Mouse (Mus musculus) cerebellum, postnatal 36 days (tissue): ENCODE measurements around the gene Pop4.

ENCODE experiments used
- DNase-seq, 2 experiments: peaks; one replicate each; pipeline ENCODE4 v3.0.0; 2021 to 2022; ENCODE audit warnings: mixed read lengths in 2 of 2

Pop4 gene

GRCm38 (mm10) chr7:38219526-38219925, 51.7 kb downstream of the Pop4 start:
- peak in 1 of 2 experiments; percentile 28 for DNase-seq

GRCm38 (mm10) chr7:38218631-38219367, 52.4 kb downstream of the Pop4 start:
- DNase-seq: no peak

- no peak for DNase-seq
These were observed 53.6 kb downstream of the Pop4 start for GRCm38 (mm10) chr7:38217417-38218171.

GRCm38 (mm10) chr7:38215697-38216096, 55.5 kb downstream of the Pop4 start:
- DNase-seq: no peak

GRCm38 (mm10) chr7:38215281-38215680, 55.9 kb downstream of the Pop4 start:
- DNase-seq: no peak

DNA sequence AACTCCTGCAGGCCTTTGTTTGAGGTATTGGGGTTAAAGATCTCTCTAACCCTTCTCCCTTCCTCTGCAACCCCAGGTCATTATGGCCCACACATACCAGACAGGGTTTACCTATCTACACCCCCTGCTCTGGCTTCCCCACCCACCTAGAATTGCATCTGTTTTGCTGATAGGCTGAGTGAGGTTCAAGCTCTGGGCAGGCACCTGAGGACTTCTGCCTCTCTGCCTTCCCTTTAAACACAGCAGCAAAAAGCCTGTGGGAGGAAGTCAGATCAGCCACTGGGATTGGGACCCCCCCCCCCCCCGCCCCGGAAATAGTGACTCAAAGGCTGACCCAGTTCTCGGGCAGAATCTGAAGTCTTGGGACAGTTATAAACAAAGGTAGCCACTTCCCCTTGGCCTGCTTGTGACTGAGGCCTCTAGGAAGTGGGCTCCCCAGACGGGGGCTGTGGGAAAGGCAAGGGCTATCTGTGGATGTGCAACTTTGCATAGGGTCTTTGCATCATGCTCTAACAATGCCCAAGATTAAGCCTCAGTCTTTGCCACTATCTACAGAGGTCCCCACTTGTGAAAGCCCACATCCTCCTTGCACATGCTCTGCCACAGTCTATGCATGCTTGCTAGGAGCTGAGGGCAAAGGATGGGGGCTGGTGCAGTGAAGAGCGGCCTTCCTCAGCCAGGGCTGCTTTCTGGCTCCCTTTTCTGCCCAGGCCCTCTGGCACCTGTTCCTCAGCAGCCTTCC, 56.6 kb downstream of the Pop4 start:
- no peak for DNase-seq

DNA sequence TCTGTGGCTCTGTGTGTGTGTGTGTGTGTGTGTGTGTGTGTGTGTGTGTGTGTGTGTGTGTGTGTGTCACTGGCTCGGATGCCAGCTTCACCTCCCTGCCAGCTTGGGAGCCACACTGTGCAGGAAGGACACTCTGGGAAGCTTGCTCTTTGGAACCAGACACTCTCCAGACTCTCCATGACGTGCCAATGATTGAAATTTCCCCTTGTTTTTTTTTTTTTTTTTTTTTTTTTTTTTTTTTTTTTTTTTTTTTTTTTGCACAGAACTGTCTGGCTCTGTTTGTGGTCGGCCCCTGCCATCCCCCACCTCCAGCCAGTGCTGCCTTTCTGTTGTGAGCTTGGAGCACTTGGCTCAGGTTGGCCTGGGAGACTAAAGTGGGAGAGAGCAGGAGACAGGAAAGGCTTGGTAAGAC, 58.6 kb downstream of the Pop4 start:
- peak; percentile 57 for DNase-seq
